Mouse (Mus musculus) kidney, postnatal 0 days (tissue): ENCODE results near the gene Wfdc10. TPM values are rescaled to one million over a fixed set of nuclear protein-coding genes. Genes with fewer than 3 reads are reported as not detected.

Experiments
- ATAC-seq: fragments of 200-750 bp; cut with Nextera tagmentation; replicated peaks from 2 replicates; pipeline ENCODE4 v1.8.0; 2017; ENCODE audit warnings: low read depth, moderate number of reproducible peaks, moderate TSS enrichment, moderate library complexity; ENCODE audit not compliant: low FRiP score
- DNase-seq: peaks from one replicate; pipeline ENCODE4 v3.0.0-alpha.2; 2016; ENCODE audit warnings: low spot score
- H3K27ac ChIP-seq: fragments of 300-500 bp; sonication (generic); 2 replicates; pipeline ENCODE4 v1.5.1; 2014; ENCODE audit warnings: mild to moderate bottlenecking
- H3K27me3 ChIP-seq: fragments of 300-500 bp; sonication (generic); 2 replicates; pipeline ENCODE4 v1.6.1; 2014; ENCODE audit warnings: low read length, mixed read lengths; ENCODE audit not compliant: insufficient read depth
- H3K36me3 ChIP-seq: fragments of 300-500 bp; sonication (generic); 2 replicates; pipeline ENCODE4 v1.6.1; 2014; ENCODE audit warnings: low read length, mixed read lengths; ENCODE audit not compliant: insufficient read depth
- H3K4me1 ChIP-seq: fragments of 300-500 bp; sonication (generic); replicated peaks from 2 replicates; pipeline ENCODE4 v1.6.1; 2014; ENCODE audit warnings: antibody characterized with exemption, low read length, mixed read lengths; ENCODE audit not compliant: insufficient read depth
- H3K4me2 ChIP-seq: fragments of 300-500 bp; sonication (generic); 2 replicates; pipeline ENCODE4 v1.6.1; 2014; ENCODE audit warnings: mild to moderate bottlenecking, low read length, moderate library complexity, mixed read lengths
- H3K4me3 ChIP-seq: fragments of 300-500 bp; sonication (generic); replicated peaks from 2 replicates; pipeline ENCODE4 v1.5.1; 2014; ENCODE audit warnings: low read depth, low read length
- H3K9ac ChIP-seq: fragments of 300-500 bp; sonication (generic); 2 replicates; pipeline ENCODE4 v1.6.1; 2014; ENCODE audit warnings: low read depth, low read length
- H3K9me3 ChIP-seq: fragments of 300-500 bp; sonication (generic); replicated peaks from 2 replicates; pipeline ENCODE4 v1.6.1; 2016; ENCODE audit warnings: low read length, inconsistent platforms, mixed read lengths
- CTCF ChIP-seq: IDR thresholded peaks from 2 replicates; pipeline ENCODE4 v1.5.1; 2016; ENCODE audit warnings: antibody characterized with exemption, low read depth, mild to moderate bottlenecking, moderate library complexity
- WGBS: fragments of 180-500 bp; shearing (Covaris S2); extraction: QIAGEN DNeasy Blood & Tissue Kit; methylation state at CpG from one replicate; pipeline ENCODE4 v1.1.7; 2014; 5-methylcytosine and 5-hydroxymethylcytosine counted together
- polyA plus RNA-seq: library from polyadenylated mRNA; unstranded; fragments of >200 nt; fragmentation: Nextera tagmentation; extraction: Ambion mirVana; gene quantifications from 2 replicates; pipeline ENCODE4 v1.2.1, GENCODE M21; 2015

The Wfdc10 gene
- polyA plus RNA-seq, 1 experiment from 2014 or later = 0.38 TPM

- 65% methylated on average over 3 of the region's 3 CpGs for WGBS
- H3K4me1 ChIP-seq = no peaks in the 10 kb centered on the region
- no peak within 1 kb of the TSS for H3K4me2 ChIP-seq
- DNase-seq (no peak), ATAC-seq (no peak)
- no peak within 1 kb of the TSS for H3K27ac ChIP-seq
- no peak within 1 kb of the TSS for H3K4me3 ChIP-seq
- no peaks in the 10 kb centered on the region for H3K36me3 ChIP-seq
- no peaks in the 10 kb centered on the region for H3K9me3 ChIP-seq
- no peak for TF ChIP-seq CTCF
- H3K9ac ChIP-seq = no peak within 1 kb of the TSS
- no peaks in the 10 kb centered on the region for H3K27me3 ChIP-seq
Observed at GRCm38 (mm10) chr2:164684807-164685206, 29.0 kb downstream of the Wfdc10 start, which contains the start of gene Wfdc13. TSS of gene Wfdc13 (plus strand) at chr2:164685107.

GRCm38 (mm10) chr2:164698201-164698600 lies 42.4 kb downstream of the Wfdc10 start, which contains the start of gene Spint4:
TSS of gene Spint4 (plus strand) at chr2:164698501.
- DNase-seq (no peak), ATAC-seq (no peak)
- H3K9ac ChIP-seq = no peak within 1 kb of the TSS
- no peak within 1 kb of the TSS for H3K4me3 ChIP-seq
- no peaks in the 10 kb centered on the region for H3K36me3 ChIP-seq
- H3K27ac ChIP-seq = no peak within 1 kb of the TSS
- no peak within 1 kb of the TSS for H3K4me2 ChIP-seq
- no peaks in the 10 kb centered on the region for H3K4me1 ChIP-seq
- 70% methylated on average over 4 of the region's 4 CpGs for WGBS
- no peak for TF ChIP-seq CTCF
- no peaks in the 10 kb centered on the region for H3K27me3 ChIP-seq
- H3K9me3 ChIP-seq = no peaks in the 10 kb centered on the region

- TF ChIP-seq CTCF = no peak
- H3K4me1 ChIP-seq = no peaks in the 10 kb centered on the region
- H3K4me2 ChIP-seq = no peak overlapping the region
- no peaks in the 10 kb centered on the region for H3K36me3 ChIP-seq
- no peaks in the 10 kb centered on the region for H3K9me3 ChIP-seq
- ATAC-seq = no peak
- H3K4me3 ChIP-seq = no peak overlapping the region
- no peak overlapping the region for H3K27ac ChIP-seq
- no peak for DNase-seq
- no peak overlapping the region for H3K9ac ChIP-seq
- WGBS = 59% methylated on average over 5 of the region's 5 CpGs
- H3K27me3 ChIP-seq = no peaks in the 10 kb centered on the region
Observed at GRCm38 (mm10) chr2:164700959-164701358, 45.1 kb downstream of the Wfdc10 start.

GRCm38 (mm10) chr2:164701761-164702160 lies 45.9 kb downstream of the Wfdc10 start:
- Histone ChIP-seq H3K9ac (no peak overlapping the region), H3K9me3 (no peaks in the 10 kb centered on the region), H3K36me3 (no peaks in the 10 kb centered on the region), H3K4me3 (no peak overlapping the region), H3K27me3 (no peaks in the 10 kb centered on the region), H3K4me1 (no peaks in the 10 kb centered on the region), H3K4me2 (no peak overlapping the region), H3K27ac (no peak overlapping the region)
- ATAC-seq (no peak), DNase-seq (no peak)
- 91% methylated on average over 5 of the region's 5 CpGs for WGBS
- no peak for TF ChIP-seq CTCF

- no peaks in the 10 kb centered on the region for H3K9me3 ChIP-seq
- WGBS = 84% methylated on average over 5 of the region's 5 CpGs
- H3K4me3 ChIP-seq = no peak overlapping the region
- no peak for DNase-seq
- H3K27me3 ChIP-seq = no peaks in the 10 kb centered on the region
- no peak overlapping the region for H3K9ac ChIP-seq
- H3K4me2 ChIP-seq = no peak overlapping the region
- H3K36me3 ChIP-seq = no peaks in the 10 kb centered on the region
- H3K27ac ChIP-seq = no peak overlapping the region
- no peak for TF ChIP-seq CTCF
- ATAC-seq = no peak
- H3K4me1 ChIP-seq = no peaks in the 10 kb centered on the region
Observed at GRCm38 (mm10) chr2:164704235-164704634, 48.4 kb downstream of the Wfdc10 start.

GRCm38 (mm10) chr2:164705328-164705727 lies 49.5 kb downstream of the Wfdc10 start:
- H3K9ac ChIP-seq = no peak overlapping the region
- no peaks in the 10 kb centered on the region for H3K27me3 ChIP-seq
- H3K4me2 ChIP-seq = no peak overlapping the region
- WGBS = 92% methylated on average over 6 of the region's 6 CpGs
- H3K4me1 ChIP-seq = no peaks in the 10 kb centered on the region
- no peak overlapping the region for H3K27ac ChIP-seq
- no peaks in the 10 kb centered on the region for H3K9me3 ChIP-seq
- DNase-seq (no peak), ATAC-seq (no peak)
- no peaks in the 10 kb centered on the region for H3K36me3 ChIP-seq
- H3K4me3 ChIP-seq = no peak overlapping the region
- TF ChIP-seq CTCF = no peak

GRCm38 (mm10) chr2:164705991-164706390 lies 50.1 kb downstream of the Wfdc10 start:
- no peaks in the 10 kb centered on the region for H3K4me1 ChIP-seq
- H3K4me2 ChIP-seq = no peak overlapping the region
- no peak for TF ChIP-seq CTCF
- H3K4me3 ChIP-seq = no peak overlapping the region
- no peaks in the 10 kb centered on the region for H3K27me3 ChIP-seq
- no peak for ATAC-seq
- H3K36me3 ChIP-seq = no peaks in the 10 kb centered on the region
- no peak overlapping the region for H3K9ac ChIP-seq
- WGBS = 81% methylated on average over 14 of the region's 14 CpGs
- H3K9me3 ChIP-seq = no peaks in the 10 kb centered on the region
- H3K27ac ChIP-seq = no peak overlapping the region
- DNase-seq = no peak

Other genes with a start within 250 kb of the Wfdc10 start
- gene Sdc4, start 212.2 kb upstream of the Wfdc10 start, polyA plus RNA-seq = 183 and 227 TPM in 2 replicates
- 83.0 and 83.1 TPM in 2 replicates for gene Sys1, start 199.1 kb upstream of the Wfdc10 start, polyA plus RNA-seq
- gene Gm20458, start 195.1 kb upstream of the Wfdc10 start, polyA plus RNA-seq = 22.8 and 23.3 TPM in 2 replicates
- not detected in 2 replicates for gene Trp53tg5, start 182.3 kb upstream of the Wfdc10 start, polyA plus RNA-seq
- 22.5 and 23.3 TPM in 2 replicates for gene Dbndd2, start 169.9 kb upstream of the Wfdc10 start, polyA plus RNA-seq
- gene Pigt, start 158.5 kb upstream of the Wfdc10 start, polyA plus RNA-seq = 76.9 and 86.3 TPM in 2 replicates
- 715 and 716 TPM in 2 replicates for gene Wfdc2, start 93.6 kb upstream of the Wfdc10 start, polyA plus RNA-seq
- not detected in 2 replicates for gene Spint3, start 82.6 kb upstream of the Wfdc10 start, polyA plus RNA-seq
- gene Wfdc6a, start 70.6 kb upstream of the Wfdc10 start, polyA plus RNA-seq = not detected in 2 replicates
- 0.16 TPM in 1 of 2 replicates, not detected in the other for gene Eppin, start 62.5 kb upstream of the Wfdc10 start, polyA plus RNA-seq
- gene Wfdc6b, start 42.5 kb upstream of the Wfdc10 start, polyA plus RNA-seq = not detected in 2 replicates
- gene Wfdc8, start 42.4 kb upstream of the Wfdc10 start, polyA plus RNA-seq = 0.05 TPM in 1 of 2 replicates, not detected in the other
- 0.17 TPM in 1 of 2 replicates, not detected in the other for gene Wfdc16, start 17.2 kb upstream of the Wfdc10 start, polyA plus RNA-seq
- not detected in 2 replicates for gene Wfdc9, start 537 bp downstream of the Wfdc10 start, polyA plus RNA-seq
- gene Wfdc11, start 18.0 kb downstream of the Wfdc10 start, polyA plus RNA-seq = not detected in 2 replicates
- gene Wfdc13, start 29.1 kb downstream of the Wfdc10 start, polyA plus RNA-seq = 1.4 and 1.6 TPM in 2 replicates
- gene Spint4, start 42.5 kb downstream of the Wfdc10 start, polyA plus RNA-seq = 0.84 and 1.4 TPM in 2 replicates
- gene Spint5, start 59.3 kb downstream of the Wfdc10 start, polyA plus RNA-seq = not detected in 2 replicates
- 0.64 and 1.1 TPM in 2 replicates for gene Wfdc3, start 89.9 kb downstream of the Wfdc10 start, polyA plus RNA-seq
- gene Dnttip1, start 89.9 kb downstream of the Wfdc10 start, polyA plus RNA-seq = 58.5 and 62.4 TPM in 2 replicates
- 132 and 156 TPM in 2 replicates for gene Ube2c, start 113.9 kb downstream of the Wfdc10 start, polyA plus RNA-seq
- gene Tnnc2, start 123.9 kb downstream of the Wfdc10 start, polyA plus RNA-seq = 0.45 and 1.0 TPM in 2 replicates
- 19.9 and 21.7 TPM in 2 replicates for gene Snx21, start 129.8 kb downstream of the Wfdc10 start, polyA plus RNA-seq
- 28.7 and 33.2 TPM in 2 replicates for gene Acot8, start 148.8 kb downstream of the Wfdc10 start, polyA plus RNA-seq
- gene Zswim3, start 149.1 kb downstream of the Wfdc10 start, polyA plus RNA-seq = 5.2 and 5.4 TPM in 2 replicates
- gene Zswim1, start 166.6 kb downstream of the Wfdc10 start, polyA plus RNA-seq = 15.5 and 15.8 TPM in 2 replicates
- gene Spata25, start 172.5 kb downstream of the Wfdc10 start, polyA plus RNA-seq = not detected in 2 replicates
- 219 and 254 TPM in 2 replicates for gene Ctsa, start 176.8 kb downstream of the Wfdc10 start, polyA plus RNA-seq
- gene Neurl2, start 177.4 kb downstream of the Wfdc10 start, polyA plus RNA-seq = 9.2 and 9.4 TPM in 2 replicates
- gene Pltp, start 201.7 kb downstream of the Wfdc10 start, polyA plus RNA-seq = 43.9 and 45.4 TPM in 2 replicates
- 70.0 and 76.5 TPM in 2 replicates for gene Pcif1, start 223.3 kb downstream of the Wfdc10 start, polyA plus RNA-seq